Mouse (Mus musculus): ENCODE measurements around the gene Lrrc8c. TPM values are rescaled to one million over a fixed set of nuclear protein-coding genes. Genes with fewer than 3 reads are reported as not detected.
"Not testable (repeated sequence)": the region's sequence is repeated elsewhere in the genome, so short reads cannot be mapped to it uniquely, and the experiment has no call there.

Gene Lrrc8c
- polyA plus RNA-seq, 1 experiment from 2014 or later, result 12.2 TPM

GRCm38 (mm10) chr5:105638266-105638665, 119.1 kb downstream of the Lrrc8c start:
- H3K4me2 ChIP-seq (ENCODE audit: low read depth); H3K27ac ChIP-seq (ENCODE audit: low read depth, low read length); H3K9ac ChIP-seq (ENCODE audit: low read length); H3K4me3 ChIP-seq (ENCODE audit: low read depth, low read length); ATAC-seq (ENCODE audit: insufficient read depth, low FRiP score, low TSS enrichment); H3K4me1 ChIP-seq (ENCODE audit: control insufficient read depth, insufficient read depth, low read length); H3K36me3 ChIP-seq (ENCODE audit: control insufficient read depth, insufficient read depth, low read length); H3K9me3 ChIP-seq (ENCODE audit: control insufficient read depth, low read length); DNase-seq (ENCODE audit: low spot score); H3K27me3 ChIP-seq (ENCODE audit: control insufficient read depth, insufficient read depth, low read length): not testable (repeated sequence)
- 93% methylated on average over 2 of the region's 2 CpGs for WGBS

GRCm38 (mm10) chr5:105638916-105639315, 119.7 kb downstream of the Lrrc8c start:
- no peak overlapping the region for H3K9ac ChIP-seq (ENCODE audit: low read length)
- no peaks in the 10 kb centered on the region for H3K36me3 ChIP-seq (ENCODE audit: control insufficient read depth, insufficient read depth, low read length)
- no peak overlapping the region for H3K27ac ChIP-seq (ENCODE audit: low read depth, low read length)
- no peaks in the 10 kb centered on the region for H3K27me3 ChIP-seq (ENCODE audit: control insufficient read depth, insufficient read depth, low read length)
- 89% methylated on average over 6 of the region's 6 CpGs for WGBS
- H3K4me1 ChIP-seq (ENCODE audit: control insufficient read depth, insufficient read depth, low read length), result no peaks in the 10 kb centered on the region
- no peak overlapping the region for H3K4me3 ChIP-seq (ENCODE audit: low read depth, low read length)
- H3K4me2 ChIP-seq (ENCODE audit: low read depth), result no peak overlapping the region
- no peaks in the 10 kb centered on the region for H3K9me3 ChIP-seq (ENCODE audit: control insufficient read depth, low read length)
- DNase-seq (ENCODE audit: low spot score) (no peak), ATAC-seq (ENCODE audit: insufficient read depth, low FRiP score, low TSS enrichment) (no peak)

- no peak overlapping the region for H3K4me2 ChIP-seq (ENCODE audit: low read depth)
- no peaks in the 10 kb centered on the region for H3K36me3 ChIP-seq (ENCODE audit: control insufficient read depth, insufficient read depth, low read length)
- H3K9ac ChIP-seq (ENCODE audit: low read length), result no peak overlapping the region
- 92% methylated on average over 11 of the region's 11 CpGs for WGBS
- no peaks in the 10 kb centered on the region for H3K4me1 ChIP-seq (ENCODE audit: control insufficient read depth, insufficient read depth, low read length)
- H3K9me3 ChIP-seq (ENCODE audit: control insufficient read depth, low read length), result no peaks in the 10 kb centered on the region
- DNase-seq (ENCODE audit: low spot score), result no peak
- no peak overlapping the region for H3K27ac ChIP-seq (ENCODE audit: low read depth, low read length)
- no peak for ATAC-seq (ENCODE audit: insufficient read depth, low FRiP score, low TSS enrichment)
- no peak overlapping the region for H3K4me3 ChIP-seq (ENCODE audit: low read depth, low read length)
- no peaks in the 10 kb centered on the region for H3K27me3 ChIP-seq (ENCODE audit: control insufficient read depth, insufficient read depth, low read length)
These were observed 120.2 kb downstream of the Lrrc8c start for GRCm38 (mm10) chr5:105639363-105639762.

- WGBS, result 88% methylated on average over 5 of the region's 5 CpGs
- Histone ChIP-seq H3K27ac (ENCODE audit: low read depth, low read length) (no peak overlapping the region), H3K4me3 (ENCODE audit: low read depth, low read length) (no peak overlapping the region), H3K4me1 (ENCODE audit: control insufficient read depth, insufficient read depth, low read length) (no peaks in the 10 kb centered on the region), H3K27me3 (ENCODE audit: control insufficient read depth, insufficient read depth, low read length) (no peaks in the 10 kb centered on the region), H3K9me3 (ENCODE audit: control insufficient read depth, low read length) (no peaks in the 10 kb centered on the region), H3K9ac (ENCODE audit: low read length) (no peak overlapping the region), H3K4me2 (ENCODE audit: low read depth) (no peak overlapping the region), H3K36me3 (ENCODE audit: control insufficient read depth, insufficient read depth, low read length) (no peaks in the 10 kb centered on the region)
- DNase-seq (ENCODE audit: low spot score), result no peak
- no peak for ATAC-seq (ENCODE audit: insufficient read depth, low FRiP score, low TSS enrichment)
These were observed 123.3 kb downstream of the Lrrc8c start for GRCm38 (mm10) chr5:105642517-105642916.

GRCm38 (mm10) chr5:105643276-105643675, 124.1 kb downstream of the Lrrc8c start:
- Histone ChIP-seq H3K36me3 (ENCODE audit: control insufficient read depth, insufficient read depth, low read length) (no peaks in the 10 kb centered on the region), H3K9ac (ENCODE audit: low read length) (no peak overlapping the region), H3K4me1 (ENCODE audit: control insufficient read depth, insufficient read depth, low read length) (no peaks in the 10 kb centered on the region), H3K27ac (ENCODE audit: low read depth, low read length) (no peak overlapping the region), H3K27me3 (ENCODE audit: control insufficient read depth, insufficient read depth, low read length) (no peaks in the 10 kb centered on the region), H3K4me2 (ENCODE audit: low read depth) (no peak overlapping the region), H3K4me3 (ENCODE audit: low read depth, low read length) (no peak overlapping the region), H3K9me3 (ENCODE audit: control insufficient read depth, low read length) (no peaks in the 10 kb centered on the region)
- ATAC-seq (ENCODE audit: insufficient read depth, low FRiP score, low TSS enrichment) (no peak), DNase-seq (ENCODE audit: low spot score) (no peak)
- WGBS, result 78% methylated on average over 8 of the region's 8 CpGs

- WGBS, result 92% methylated on average over 6 of the region's 6 CpGs
- no peak overlapping the region for H3K4me3 ChIP-seq (ENCODE audit: low read depth, low read length)
- no peaks in the 10 kb centered on the region for H3K4me1 ChIP-seq (ENCODE audit: control insufficient read depth, insufficient read depth, low read length)
- no peak overlapping the region for H3K9ac ChIP-seq (ENCODE audit: low read length)
- DNase-seq (ENCODE audit: low spot score) (no peak), ATAC-seq (ENCODE audit: insufficient read depth, low FRiP score, low TSS enrichment) (no peak)
- H3K27me3 ChIP-seq (ENCODE audit: control insufficient read depth, insufficient read depth, low read length), result no peaks in the 10 kb centered on the region
- no peak overlapping the region for H3K4me2 ChIP-seq (ENCODE audit: low read depth)
- H3K27ac ChIP-seq (ENCODE audit: low read depth, low read length), result no peak overlapping the region
- H3K36me3 ChIP-seq (ENCODE audit: control insufficient read depth, insufficient read depth, low read length), result no peaks in the 10 kb centered on the region
- H3K9me3 ChIP-seq (ENCODE audit: control insufficient read depth, low read length), result no peaks in the 10 kb centered on the region
These were observed 125.0 kb downstream of the Lrrc8c start for GRCm38 (mm10) chr5:105644195-105644594.

GRCm38 (mm10) chr5:105647094-105647493, 127.9 kb downstream of the Lrrc8c start:
- Histone ChIP-seq H3K9me3 (ENCODE audit: control insufficient read depth, low read length) (no peaks in the 10 kb centered on the region), H3K4me3 (ENCODE audit: low read depth, low read length) (no peak overlapping the region), H3K4me1 (ENCODE audit: control insufficient read depth, insufficient read depth, low read length) (no peaks in the 10 kb centered on the region), H3K4me2 (ENCODE audit: low read depth) (no peak overlapping the region), H3K9ac (ENCODE audit: low read length) (no peak overlapping the region), H3K27ac (ENCODE audit: low read depth, low read length) (no peak overlapping the region), H3K36me3 (ENCODE audit: control insufficient read depth, insufficient read depth, low read length) (no peaks in the 10 kb centered on the region), H3K27me3 (ENCODE audit: control insufficient read depth, insufficient read depth, low read length) (no peaks in the 10 kb centered on the region)
- ATAC-seq (ENCODE audit: insufficient read depth, low FRiP score, low TSS enrichment) (no peak), DNase-seq (ENCODE audit: low spot score) (no peak)
- 92% methylated on average over 7 of the region's 7 CpGs for WGBS

DNA sequence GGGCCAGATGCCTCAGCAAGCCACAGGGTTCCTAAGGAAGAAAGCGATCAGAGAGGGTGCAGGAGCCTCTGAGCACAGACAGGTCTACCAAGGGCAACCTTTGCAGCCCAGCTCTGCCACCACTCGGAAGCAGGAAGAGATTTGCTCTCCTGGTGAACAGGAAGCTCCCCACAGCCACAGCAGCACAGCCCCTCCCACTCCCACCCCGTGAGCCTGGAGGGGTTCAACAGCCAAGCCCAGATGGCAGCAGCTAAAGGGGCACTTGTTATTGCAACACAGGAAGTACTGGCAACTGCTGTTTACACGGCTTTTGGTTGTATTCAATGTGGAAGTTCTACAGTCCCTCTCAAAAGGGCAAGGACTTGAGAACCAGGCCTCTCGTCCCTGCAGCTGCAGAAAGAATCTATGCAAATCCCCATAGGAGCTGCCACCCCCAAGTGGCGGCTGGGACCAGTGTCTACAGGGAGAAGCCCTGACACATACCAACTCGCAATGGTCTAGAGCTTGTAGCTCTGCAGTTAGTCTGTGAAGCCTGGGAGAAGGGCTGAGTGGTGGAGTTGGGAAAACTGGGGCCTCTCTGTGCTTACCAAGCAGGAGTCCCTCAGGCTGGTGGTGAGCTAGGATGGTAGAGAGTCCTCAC, 129.6 kb downstream of the Lrrc8c start:
- DNase-seq (ENCODE audit: low spot score) (no peak), ATAC-seq (ENCODE audit: insufficient read depth, low FRiP score, low TSS enrichment) (no peak)
- H3K9ac ChIP-seq (ENCODE audit: low read length), result no peak overlapping the region
- no peaks in the 10 kb centered on the region for H3K27me3 ChIP-seq (ENCODE audit: control insufficient read depth, insufficient read depth, low read length)
- H3K4me1 ChIP-seq (ENCODE audit: control insufficient read depth, insufficient read depth, low read length), result no peaks in the 10 kb centered on the region
- WGBS, result 55% methylated on average over 7 of the region's 7 CpGs
- no peak overlapping the region for H3K27ac ChIP-seq (ENCODE audit: low read depth, low read length)
- H3K9me3 ChIP-seq (ENCODE audit: control insufficient read depth, low read length), result no peaks in the 10 kb centered on the region
- no peak overlapping the region for H3K4me2 ChIP-seq (ENCODE audit: low read depth)
- no peak overlapping the region for H3K4me3 ChIP-seq (ENCODE audit: low read depth, low read length)
- H3K36me3 ChIP-seq (ENCODE audit: control insufficient read depth, insufficient read depth, low read length), result no peaks in the 10 kb centered on the region

DNA sequence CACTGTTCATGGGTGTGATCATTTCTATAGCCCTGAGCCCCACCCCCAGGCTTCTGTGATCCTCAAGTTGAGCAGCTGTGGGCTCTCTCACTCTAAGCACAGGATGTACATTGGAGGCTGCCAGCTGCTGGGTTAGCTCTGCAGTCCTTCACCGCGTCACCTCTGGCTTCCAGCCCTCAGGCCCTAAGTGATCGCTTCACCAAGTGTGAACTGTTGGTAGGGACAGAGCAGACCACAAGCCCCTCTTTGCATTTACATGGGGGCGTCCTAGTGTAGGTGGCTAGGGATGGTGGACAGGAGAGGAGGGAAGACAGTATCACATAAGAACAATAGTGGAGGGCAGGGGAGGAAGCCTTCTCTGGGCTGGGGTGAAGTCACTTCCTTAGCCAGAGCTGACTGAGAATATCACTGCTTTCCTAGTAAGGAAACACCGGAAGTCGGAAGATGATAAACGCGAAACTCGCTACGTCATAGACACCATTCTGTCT, 130.4 kb downstream of the Lrrc8c start:
- Histone ChIP-seq H3K27ac (ENCODE audit: low read depth, low read length) (no peak overlapping the region), H3K27me3 (ENCODE audit: control insufficient read depth, insufficient read depth, low read length) (no peaks in the 10 kb centered on the region), H3K36me3 (ENCODE audit: control insufficient read depth, insufficient read depth, low read length) (no peaks in the 10 kb centered on the region), H3K4me3 (ENCODE audit: low read depth, low read length) (no peak overlapping the region), H3K4me1 (ENCODE audit: control insufficient read depth, insufficient read depth, low read length) (no peaks in the 10 kb centered on the region), H3K9me3 (ENCODE audit: control insufficient read depth, low read length) (no peaks in the 10 kb centered on the region), H3K4me2 (ENCODE audit: low read depth) (no peak overlapping the region), H3K9ac (ENCODE audit: low read length) (no peak overlapping the region)
- WGBS, result 91% methylated on average over 10 of the region's 10 CpGs
- no peak for ATAC-seq (ENCODE audit: insufficient read depth, low FRiP score, low TSS enrichment)
- DNase-seq (ENCODE audit: low spot score), result no peak
